Mouse (Mus musculus) E14TG2a.4 (cell line): ENCODE data around the gene Zfp566.

Experiments used
- H3K27me3 ChIP-seq: 2 replicates; pipeline ENCODE4 v1.6.1; 2014; ENCODE audit warnings: low read length, control low read depth; ENCODE audit not compliant: insufficient read depth
- H3K36me3 ChIP-seq: 2 replicates; pipeline ENCODE4 v1.6.1; 2014; ENCODE audit warnings: low read length, control low read depth; ENCODE audit not compliant: insufficient read depth
- H3K4me1 ChIP-seq: replicated peaks from 2 replicates; pipeline ENCODE4 v1.6.1; 2014; ENCODE audit warnings: low read depth, low read length, control low read depth
- H3K4me3 ChIP-seq: replicated peaks from 2 replicates; pipeline ENCODE4 v1.5.1; 2014; ENCODE audit warnings: mild to moderate bottlenecking, low read length
- H3K9me3 ChIP-seq: 2 replicates; pipeline ENCODE4 v1.6.1; 2014; ENCODE audit warnings: low read length, control low read depth
- CTCF ChIP-seq: conservative IDR thresholded peaks from 2 replicates; pipeline ENCODE4 v1.5.1; 2014; ENCODE audit warnings: low read length
- NANOG ChIP-seq: IDR thresholded peaks from 2 replicates; pipeline ENCODE4 v1.6.1; 2014; ENCODE audit warnings: borderline replicate concordance, low read length, mixed read lengths
- POU5F1 ChIP-seq: IDR thresholded peaks from 2 replicates; pipeline ENCODE4 v1.6.1; 2014; ENCODE audit warnings: low read length, borderline replicate concordance

Zfp566 gene

GRCm38 (mm10) chr7:30095551-30096125 lies 5.3 kb upstream of the Zfp566 start:
- Histone ChIP-seq H3K27me3 (no peaks in the 10 kb centered on the region), H3K4me1 (peaks cover 68% of the 10 kb centered on the region), H3K4me3 (peak overlapping the region; percentile 89), H3K9me3 (no peaks in the 10 kb centered on the region), H3K36me3 (peaks cover 9% of the 10 kb centered on the region; the same call in 1 of the 2 replicates)
- TF ChIP-seq CTCF (no peak), NANOG (no peak), POU5F1 (no peak)

- Histone ChIP-seq H3K36me3 (peaks cover 3% of the 10 kb centered on the region; the same call in 1 of the 2 replicates), H3K27me3 (no peaks in the 10 kb centered on the region), H3K4me1 (peaks cover 62% of the 10 kb centered on the region), H3K9me3 (no peaks in the 10 kb centered on the region), H3K4me3 (peak within 1 kb of the TSS; percentile 89)
- no peak for TF ChIP-seq CTCF
- TF ChIP-seq NANOG = no peak
- TF ChIP-seq POU5F1 = no peak
Observed at GRCm38 (mm10) chr7:30094646-30095429, 4.5 kb upstream of the Zfp566 start, which contains the start of gene Zfp260. Gene Zfp260, plus strand, starts transcription at chr7:30094777.

- peak overlapping the region; percentile 89 for H3K4me3 ChIP-seq
- H3K9me3 ChIP-seq = no peaks in the 10 kb centered on the region
- H3K27me3 ChIP-seq = no peaks in the 10 kb centered on the region
- H3K36me3 ChIP-seq = peaks cover 3% of the 10 kb centered on the region; the same call in 1 of the 2 replicates
- TF ChIP-seq CTCF (no peak), NANOG (no peak), POU5F1 (no peak)
- peaks cover 62% of the 10 kb centered on the region for H3K4me1 ChIP-seq
Observed at GRCm38 (mm10) chr7:30093918-30094415, 3.6 kb upstream of the Zfp566 start.

DNA sequence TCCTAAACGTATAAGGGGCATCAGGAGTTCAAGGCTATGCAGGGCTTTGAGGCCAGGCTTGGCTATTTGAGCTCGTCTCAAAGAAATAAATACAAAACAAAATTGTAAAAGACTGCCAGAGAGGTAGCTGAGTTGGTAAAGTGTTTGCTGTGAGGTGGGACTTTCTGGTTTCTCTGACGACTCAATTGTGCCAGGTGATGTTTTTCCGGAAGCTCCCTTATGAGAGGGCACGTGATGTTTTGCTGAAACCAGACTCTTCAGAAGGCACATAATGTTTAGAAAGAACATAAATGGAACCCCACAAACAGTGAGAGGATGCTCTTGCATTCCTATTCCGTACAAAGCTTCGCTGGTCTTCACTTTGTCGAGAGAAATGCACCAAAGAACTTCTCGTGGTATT lies 2.3 kb upstream of the Zfp566 start:
- Histone ChIP-seq H3K9me3 (no peaks in the 10 kb centered on the region), H3K4me3 (no peak overlapping the region), H3K36me3 (0 out of 2 replicates have a peak, but pooled peaks cover 3% of the 10 kb centered on the region), H3K27me3 (no peaks in the 10 kb centered on the region), H3K4me1 (peaks cover 64% of the 10 kb centered on the region)
- TF ChIP-seq POU5F1 (no peak), NANOG (no peak), CTCF (no peak)

GRCm38 (mm10) chr7:30090970-30091585 lies 751 bp upstream of the Zfp566 start:
- peak overlapping the region; percentile 94 for H3K4me3 ChIP-seq
- H3K9me3 ChIP-seq = no peaks in the 10 kb centered on the region
- H3K4me1 ChIP-seq = peaks cover 70% of the 10 kb centered on the region
- peaks cover 11% of the 10 kb centered on the region for H3K36me3 ChIP-seq
- TF ChIP-seq CTCF (peak; percentile 54), POU5F1 (no peak), NANOG (no peak)
- no peaks in the 10 kb centered on the region for H3K27me3 ChIP-seq

DNA sequence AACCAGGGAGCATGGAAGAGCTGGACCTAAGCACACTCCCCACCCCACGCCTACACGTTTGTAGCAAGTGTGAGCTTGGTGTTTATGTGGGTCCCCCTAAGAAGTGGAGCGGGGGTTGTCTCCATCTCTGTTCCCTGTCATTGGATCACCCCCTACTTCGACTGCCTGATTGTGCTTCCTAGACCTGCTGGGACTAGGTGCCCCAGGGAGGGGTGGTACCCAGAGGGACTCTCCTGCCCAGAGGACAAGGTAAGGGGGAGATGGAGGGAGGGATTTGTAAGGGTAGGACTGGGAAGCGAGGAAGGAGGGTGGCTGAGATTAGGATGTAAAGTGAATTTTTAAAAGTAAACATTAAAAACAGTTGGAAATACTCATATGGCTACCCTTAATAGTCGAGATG lies 922 bp downstream of the Zfp566 start:
- no peak for TF ChIP-seq NANOG
- no peak for TF ChIP-seq POU5F1
- TF ChIP-seq CTCF = no peak
- no peaks in the 10 kb centered on the region for H3K27me3 ChIP-seq
- peaks cover 76% of the 10 kb centered on the region for H3K4me1 ChIP-seq
- H3K4me3 ChIP-seq = peak overlapping the region; percentile 94
- H3K36me3 ChIP-seq = peaks cover 27% of the 10 kb centered on the region
- no peaks in the 10 kb centered on the region for H3K9me3 ChIP-seq

DNA sequence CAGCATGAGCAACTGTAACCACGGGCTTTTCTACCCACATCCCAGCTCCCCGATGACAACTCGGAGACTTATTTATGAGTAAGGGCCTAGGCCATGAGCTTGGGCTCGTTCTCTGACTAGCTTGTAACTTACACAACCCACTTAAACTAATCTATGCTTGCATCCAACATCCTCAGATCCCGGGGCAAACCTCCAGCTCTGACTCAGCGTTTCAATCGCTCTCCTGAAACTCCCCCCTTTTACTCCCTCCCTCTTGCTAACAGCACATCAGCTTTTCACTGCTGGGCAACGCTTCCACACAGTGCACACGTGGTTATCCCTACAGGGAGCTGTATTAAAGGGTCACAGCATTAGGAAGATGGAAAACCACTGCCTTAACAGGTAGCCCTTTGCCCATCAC lies 3.8 kb downstream of the Zfp566 start:
- H3K4me3 ChIP-seq = peak overlapping the region; percentile 32; the same call in 1 of the 2 replicates
- no peak for TF ChIP-seq CTCF
- peaks cover 56% of the 10 kb centered on the region for H3K36me3 ChIP-seq
- H3K9me3 ChIP-seq = no peaks in the 10 kb centered on the region
- H3K27me3 ChIP-seq = no peaks in the 10 kb centered on the region
- peaks cover 71% of the 10 kb centered on the region for H3K4me1 ChIP-seq
